Mouse (Mus musculus) hindlimb bud, embryonic 11.5 days (tissue): Measurements from ENCODE around the gene Scube1.
A peak's percentile ranks its signal among the peaks of the same experiment; 100 is the strongest.

Experiments
- DNase-seq: peaks from one replicate; pipeline ENCODE4 v3.0.0-alpha.2; 2012; ENCODE audit warnings: low read depth, low spot score; ENCODE audit errors: extremely low spot score

The Scube1 gene

GRCm38 (mm10) chr15:83666418-83666817 is 58.4 kb downstream of the Scube1 start:
- DNase-seq = peak; percentile 98

GRCm38 (mm10) chr15:83665993-83666392 is 58.8 kb downstream of the Scube1 start:
- no peak for DNase-seq

GRCm38 (mm10) chr15:83664722-83665121 is 60.1 kb downstream of the Scube1 start:
- no peak for DNase-seq

GRCm38 (mm10) chr15:83663066-83663465 is 61.8 kb downstream of the Scube1 start:
- DNase-seq = no peak

GRCm38 (mm10) chr15:83662106-83662505 is 62.7 kb downstream of the Scube1 start:
- DNase-seq = no peak

GRCm38 (mm10) chr15:83642518-83642917 is 82.3 kb downstream of the Scube1 start:
- no peak for DNase-seq

- DNase-seq = no peak
Observed at GRCm38 (mm10) chr15:83640208-83640607, 84.6 kb downstream of the Scube1 start.

GRCm38 (mm10) chr15:83639160-83639559 is 85.7 kb downstream of the Scube1 start:
- peak; percentile 50 for DNase-seq

- DNase-seq = no peak
Observed at GRCm38 (mm10) chr15:83638196-83638899, 86.5 kb downstream of the Scube1 start.

- DNase-seq = no peak
Observed at GRCm38 (mm10) chr15:83636759-83637158, 88.1 kb downstream of the Scube1 start.

- DNase-seq = no peak
Observed at GRCm38 (mm10) chr15:83635251-83635650, 89.6 kb downstream of the Scube1 start.

- DNase-seq = no peak
Observed at GRCm38 (mm10) chr15:83634076-83634475, 90.7 kb downstream of the Scube1 start.

GRCm38 (mm10) chr15:83631071-83631470 is 93.8 kb downstream of the Scube1 start:
- no peak for DNase-seq

GRCm38 (mm10) chr15:83629716-83630115 is 95.1 kb downstream of the Scube1 start:
- no peak for DNase-seq

- no peak for DNase-seq
Observed at GRCm38 (mm10) chr15:83626142-83626645, 98.6 kb downstream of the Scube1 start.

- DNase-seq = no peak
Observed at GRCm38 (mm10) chr15:83615245-83615644, 109.6 kb downstream of the Scube1 start.

GRCm38 (mm10) chr15:83607115-83607802 is 117.6 kb downstream of the Scube1 start:
- no peak for DNase-seq

GRCm38 (mm10) chr15:83606700-83607099 is 118.1 kb downstream of the Scube1 start:
- DNase-seq = no peak

GRCm38 (mm10) chr15:83606216-83606615 is 118.6 kb downstream of the Scube1 start:
- no peak for DNase-seq

GRCm38 (mm10) chr15:83603426-83603825 is 121.4 kb downstream of the Scube1 start:
- DNase-seq = no peak

- DNase-seq = no peak
Observed at GRCm38 (mm10) chr15:83603046-83603396, 121.8 kb downstream of the Scube1 start.

GRCm38 (mm10) chr15:83602372-83603045 is 122.3 kb downstream of the Scube1 start:
- no peak for DNase-seq
